Mouse (Mus musculus) myocyte (in vitro differentiated cells): ENCODE data around the gene Gm28230. TPM values are rescaled to one million over a fixed set of nuclear protein-coding genes. Genes with fewer than 3 reads are reported as not detected.

Experiments used
- H3K27me3 ChIP-seq: one replicate; pipeline ENCODE4 v1.6.1; 2011; ENCODE audit not compliant: control insufficient read depth, insufficient read depth, insufficient read length
- H3K36me3 ChIP-seq: one replicate; pipeline ENCODE4 v1.6.1; 2011; ENCODE audit not compliant: control insufficient read depth, insufficient read depth
- H3K4me2 ChIP-seq: one replicate; pipeline ENCODE4 v1.6.1; 2011; ENCODE audit warnings: low read depth, control low read depth
- H3K4me3 ChIP-seq: one replicate; pipeline ENCODE4 v1.5.1; 2011; ENCODE audit warnings: mild to moderate bottlenecking, control low read depth, moderate library complexity
- H3K79me2 ChIP-seq: one replicate; pipeline ENCODE4 v1.6.1; 2011; ENCODE audit not compliant: control insufficient read depth, insufficient read depth
- H3ac ChIP-seq: one replicate; pipeline ENCODE4 v1.6.1; 2011; ENCODE audit not compliant: control insufficient read depth, insufficient read length
- CEBPB ChIP-seq: IDR thresholded peaks from 2 replicates; pipeline ENCODE4 v1.6.1; 2011; ENCODE audit warnings: mild to moderate bottlenecking, moderate library complexity; ENCODE audit not compliant: poor library complexity, insufficient read depth, severe bottlenecking
- E2F4 ChIP-seq: IDR thresholded peaks from one replicate; pipeline ENCODE4 v1.6.1; 2011; ENCODE audit warnings: mild to moderate bottlenecking, control low read depth, moderate library complexity; ENCODE audit not compliant: insufficient read depth
- MAX ChIP-seq: IDR thresholded peaks from one replicate; pipeline ENCODE4 v1.6.1; 2011; ENCODE audit warnings: low read depth, mild to moderate bottlenecking, control low read depth
- MYOD1 ChIP-seq, 3 experiments: IDR thresholded peaks; one replicate each; pipeline ENCODE4 v1.6.1; 2011; ENCODE audit warnings: control low read depth in 2 of 3, low read depth in 2 of 3, mild to moderate bottlenecking in 2 of 3, moderate library complexity in 1 of 3; ENCODE audit not compliant: insufficient read length in 2 of 3, control insufficient read depth in 1 of 3
- MYOG ChIP-seq, 3 experiments: IDR thresholded peaks; one replicate each; pipeline ENCODE4 v1.6.1; 2011; ENCODE audit warnings: control low read depth in 2 of 3, low read depth in 2 of 3, mild to moderate bottlenecking in 2 of 3; ENCODE audit not compliant: insufficient read length in 2 of 3, control insufficient read depth in 1 of 3, insufficient read depth in 1 of 3
- POLR2A ChIP-seq: IDR thresholded peaks from one replicate; pipeline ENCODE4 v1.6.1; 2011; ENCODE audit warnings: low read depth, mild to moderate bottlenecking, control low read depth, moderate library complexity; ENCODE audit not compliant: insufficient read length
- POLR2AphosphoS2 ChIP-seq: IDR thresholded peaks from one replicate; pipeline ENCODE4 v1.6.1; 2011; ENCODE audit warnings: low read depth, control low read depth; ENCODE audit not compliant: insufficient read length
- REST ChIP-seq: IDR thresholded peaks from one replicate; pipeline ENCODE4 v1.6.1; 2011; ENCODE audit warnings: mild to moderate bottlenecking, control low read depth, moderate library complexity; ENCODE audit not compliant: insufficient read depth, insufficient read length
- SRF ChIP-seq: IDR thresholded peaks from one replicate; pipeline ENCODE4 v1.6.1; 2011; ENCODE audit warnings: low read depth; ENCODE audit not compliant: control insufficient read depth, insufficient read length
- TCF12 ChIP-seq: IDR thresholded peaks from one replicate; pipeline ENCODE4 v1.6.1; 2011; ENCODE audit warnings: mild to moderate bottlenecking, control low read depth; ENCODE audit not compliant: poor library complexity, insufficient read depth, severe bottlenecking
- TCF3 ChIP-seq: IDR thresholded peaks from one replicate; pipeline ENCODE4 v1.6.1; 2011; ENCODE audit warnings: low read depth, control low read depth; ENCODE audit not compliant: insufficient read length
- USF1 ChIP-seq: IDR thresholded peaks from one replicate; pipeline ENCODE4 v1.6.1; 2011; ENCODE audit warnings: low read depth, mild to moderate bottlenecking, control low read depth, moderate library complexity
- polyA plus RNA-seq: library from polyadenylated mRNA; unstranded; fragments of >200 nt; fragmentation: generic; extraction: Trizol; gene quantifications from one replicate; pipeline ENCODE4 v1.2.1, GENCODE M21; 2012; ENCODE audit warnings: missing spikeins

The Gm28230 gene
- polyA plus RNA-seq, 1 experiment: not detected

DNA sequence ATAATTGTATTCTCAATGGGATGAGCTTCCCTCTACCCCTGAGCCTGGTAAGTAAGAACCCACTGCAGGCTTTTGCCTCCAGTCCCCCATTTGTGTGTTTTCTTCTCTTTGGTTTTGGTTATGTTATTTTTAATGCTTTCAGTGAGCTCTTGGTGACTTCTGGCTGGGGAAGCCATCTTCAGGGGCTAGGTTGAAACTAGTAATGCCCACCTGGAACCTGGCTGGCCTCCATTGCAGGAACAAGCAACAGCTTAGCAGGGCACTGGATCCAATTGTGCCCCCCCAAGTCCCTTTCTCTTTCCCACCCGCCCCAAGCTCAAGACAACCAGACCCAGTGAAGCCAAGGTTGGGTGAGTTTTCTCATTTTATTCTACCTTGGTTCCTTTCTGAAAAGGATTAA, 31.1 kb upstream of the Gm28230 start:
- Histone ChIP-seq H3K79me2 (no peaks in the 10 kb centered on the region), H3K36me3 (no peaks in the 10 kb centered on the region), H3K27me3 (peaks cover 80% of the 10 kb centered on the region), H3K4me2 (no peak overlapping the region), H3ac (no peak overlapping the region), H3K4me3 (no peak overlapping the region)
- TF ChIP-seq MAX: no peak
- TF ChIP-seq POLR2A: no peak
- no peak for TF ChIP-seq MYOG (IDR thresholded peaks at IDR 0.05; ENCODE audit: control insufficient read depth in 1 of 3, insufficient read depth in 1 of 3, insufficient read length in 2 of 3, low read depth in 2 of 3)
- no peak for TF ChIP-seq REST
- no peak for TF ChIP-seq MYOD1 (IDR thresholded peaks at IDR 0.05; ENCODE audit: control insufficient read depth in 1 of 3, insufficient read length in 2 of 3, low read depth in 2 of 3)
- TF ChIP-seq TCF3: no peak
- TF ChIP-seq E2F4: no peak
- TF ChIP-seq USF1: no peak
- TF ChIP-seq SRF: no peak
- TF ChIP-seq TCF12: no peak
- TF ChIP-seq CEBPB: no peak
- no peak for TF ChIP-seq POLR2AphosphoS2

- Histone ChIP-seq H3K27me3 (peaks cover 83% of the 10 kb centered on the region), H3K4me2 (no peak overlapping the region), H3K36me3 (no peaks in the 10 kb centered on the region), H3K4me3 (no peak overlapping the region), H3ac (no peak overlapping the region), H3K79me2 (no peaks in the 10 kb centered on the region)
- TF ChIP-seq MYOG (IDR thresholded peaks at IDR 0.05; ENCODE audit: control insufficient read depth in 1 of 3, insufficient read depth in 1 of 3, insufficient read length in 2 of 3, low read depth in 2 of 3) (no peak), REST (no peak), USF1 (no peak), CEBPB (no peak), MYOD1 (IDR thresholded peaks at IDR 0.05; ENCODE audit: control insufficient read depth in 1 of 3, insufficient read length in 2 of 3, low read depth in 2 of 3) (no peak), SRF (no peak), TCF3 (no peak)
Observed at GRCm38 (mm10) chr2:74695813-74696430, 30.6 kb upstream of the Gm28230 start.

- no peaks in the 10 kb centered on the region for H3K36me3 ChIP-seq
- H3K4me3 ChIP-seq: no peak overlapping the region
- no peak overlapping the region for H3ac ChIP-seq
- H3K4me2 ChIP-seq: no peak overlapping the region
- peaks cover 75% of the 10 kb centered on the region for H3K27me3 ChIP-seq
- TF ChIP-seq USF1 (no peak), CEBPB (no peak)
- H3K79me2 ChIP-seq: no peaks in the 10 kb centered on the region
Observed at GRCm38 (mm10) chr2:74696442-74697335, 29.8 kb upstream of the Gm28230 start.

DNA sequence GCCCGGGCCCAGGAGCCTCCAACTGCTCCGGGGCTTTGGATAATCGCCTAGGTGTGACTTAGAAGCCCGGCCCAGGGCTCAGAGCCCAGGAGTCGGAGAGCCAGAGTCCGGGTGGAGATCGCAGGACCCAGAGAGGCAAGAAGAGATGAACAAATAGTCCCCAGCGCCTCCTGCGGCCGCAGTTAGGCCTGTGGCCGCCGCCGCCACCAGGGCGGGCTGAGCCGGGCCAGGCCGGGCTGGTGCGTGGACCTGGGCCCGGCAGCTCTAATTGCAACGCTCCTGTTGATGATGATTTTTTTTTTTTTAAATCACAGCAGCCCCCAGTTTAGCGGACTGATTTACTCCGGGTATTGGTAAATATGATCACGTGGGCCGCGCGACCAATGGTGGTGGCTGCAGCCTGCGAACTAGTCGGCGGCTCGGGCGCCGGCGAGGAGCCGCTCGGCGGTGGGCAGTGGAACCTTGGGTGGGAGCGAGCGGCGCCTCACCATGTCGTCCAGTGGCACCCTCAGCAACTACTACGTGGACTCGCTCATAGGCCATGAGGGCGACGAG, 28.9 kb upstream of the Gm28230 start, which contains the start of gene Hoxd9:
TSS of gene Hoxd9 (plus strand) at position 161 of the 555 bp plus-strand sequence.
- no peak within 1 kb of the TSS for H3ac ChIP-seq

More for the DNA sequence above, 28.9 kb upstream of the Gm28230 start, which contains the start of gene Hoxd9:
- H3K36me3 ChIP-seq: no peaks in the 10 kb centered on the region
- TF ChIP-seq MYOG (IDR thresholded peaks at IDR 0.05; ENCODE audit: control insufficient read depth in 1 of 3, insufficient read depth in 1 of 3, insufficient read length in 2 of 3, low read depth in 2 of 3) (no peak), MAX (no peak), TCF12 (no peak), SRF (no peak)
- no peak within 1 kb of the TSS for H3K4me2 ChIP-seq
- H3K4me3 ChIP-seq: no peak within 1 kb of the TSS
- H3K27me3 ChIP-seq: peaks cover 65% of the 10 kb centered on the region
- no peaks in the 10 kb centered on the region for H3K79me2 ChIP-seq
